Mouse (Mus musculus) myocyte (in vitro differentiated cells): ENCODE data around the gene Samhd1. TPM values are rescaled to one million over a fixed set of nuclear protein-coding genes. Genes with fewer than 3 reads are reported as not detected.

Experiments used
- H3K27me3 ChIP-seq: one replicate; pipeline ENCODE4 v1.6.1; 2011; ENCODE audit not compliant: control insufficient read depth, insufficient read depth, insufficient read length
- H3K36me3 ChIP-seq: one replicate; pipeline ENCODE4 v1.6.1; 2011; ENCODE audit not compliant: control insufficient read depth, insufficient read depth
- H3K4me2 ChIP-seq: one replicate; pipeline ENCODE4 v1.6.1; 2011; ENCODE audit warnings: low read depth, control low read depth
- H3K4me3 ChIP-seq: one replicate; pipeline ENCODE4 v1.5.1; 2011; ENCODE audit warnings: mild to moderate bottlenecking, control low read depth, moderate library complexity
- H3K79me2 ChIP-seq: one replicate; pipeline ENCODE4 v1.6.1; 2011; ENCODE audit not compliant: control insufficient read depth, insufficient read depth
- H3ac ChIP-seq: one replicate; pipeline ENCODE4 v1.6.1; 2011; ENCODE audit not compliant: control insufficient read depth, insufficient read length
- CEBPB ChIP-seq: IDR thresholded peaks from 2 replicates; pipeline ENCODE4 v1.6.1; 2011; ENCODE audit warnings: mild to moderate bottlenecking, moderate library complexity; ENCODE audit not compliant: poor library complexity, insufficient read depth, severe bottlenecking
- E2F4 ChIP-seq: IDR thresholded peaks from one replicate; pipeline ENCODE4 v1.6.1; 2011; ENCODE audit warnings: mild to moderate bottlenecking, control low read depth, moderate library complexity; ENCODE audit not compliant: insufficient read depth
- MAX ChIP-seq: IDR thresholded peaks from one replicate; pipeline ENCODE4 v1.6.1; 2011; ENCODE audit warnings: low read depth, mild to moderate bottlenecking, control low read depth
- MYOD1 ChIP-seq, 3 experiments: IDR thresholded peaks; one replicate each; pipeline ENCODE4 v1.6.1; 2011; ENCODE audit warnings: control low read depth in 2 of 3, low read depth in 2 of 3, mild to moderate bottlenecking in 2 of 3, moderate library complexity in 1 of 3; ENCODE audit not compliant: insufficient read length in 2 of 3, control insufficient read depth in 1 of 3
- MYOG ChIP-seq, 3 experiments: IDR thresholded peaks; one replicate each; pipeline ENCODE4 v1.6.1; 2011; ENCODE audit warnings: control low read depth in 2 of 3, low read depth in 2 of 3, mild to moderate bottlenecking in 2 of 3; ENCODE audit not compliant: insufficient read length in 2 of 3, control insufficient read depth in 1 of 3, insufficient read depth in 1 of 3
- POLR2A ChIP-seq: IDR thresholded peaks from one replicate; pipeline ENCODE4 v1.6.1; 2011; ENCODE audit warnings: low read depth, mild to moderate bottlenecking, control low read depth, moderate library complexity; ENCODE audit not compliant: insufficient read length
- POLR2AphosphoS2 ChIP-seq: IDR thresholded peaks from one replicate; pipeline ENCODE4 v1.6.1; 2011; ENCODE audit warnings: low read depth, control low read depth; ENCODE audit not compliant: insufficient read length
- REST ChIP-seq: IDR thresholded peaks from one replicate; pipeline ENCODE4 v1.6.1; 2011; ENCODE audit warnings: mild to moderate bottlenecking, control low read depth, moderate library complexity; ENCODE audit not compliant: insufficient read depth, insufficient read length
- SRF ChIP-seq: IDR thresholded peaks from one replicate; pipeline ENCODE4 v1.6.1; 2011; ENCODE audit warnings: low read depth; ENCODE audit not compliant: control insufficient read depth, insufficient read length
- TCF12 ChIP-seq: IDR thresholded peaks from one replicate; pipeline ENCODE4 v1.6.1; 2011; ENCODE audit warnings: mild to moderate bottlenecking, control low read depth; ENCODE audit not compliant: poor library complexity, insufficient read depth, severe bottlenecking
- TCF3 ChIP-seq: IDR thresholded peaks from one replicate; pipeline ENCODE4 v1.6.1; 2011; ENCODE audit warnings: low read depth, control low read depth; ENCODE audit not compliant: insufficient read length
- USF1 ChIP-seq: IDR thresholded peaks from one replicate; pipeline ENCODE4 v1.6.1; 2011; ENCODE audit warnings: low read depth, mild to moderate bottlenecking, control low read depth, moderate library complexity
- polyA plus RNA-seq: library from polyadenylated mRNA; unstranded; fragments of >200 nt; fragmentation: generic; extraction: Trizol; gene quantifications from one replicate; pipeline ENCODE4 v1.2.1, GENCODE M21; 2012; ENCODE audit warnings: missing spikeins

Samhd1 gene
- polyA plus RNA-seq, 1 experiment = 14.0 TPM

GRCm38 (mm10) chr2:157069355-157069735, 65.7 kb downstream of the Samhd1 start:
- no peaks in the 10 kb centered on the region for H3K36me3 ChIP-seq
- no peak overlapping the region for H3ac ChIP-seq
- TF ChIP-seq USF1 (no peak), TCF3 (peak; percentile 70), E2F4 (no peak), CEBPB (no peak), REST (no peak), MYOG (IDR thresholded peaks at IDR 0.05; ENCODE audit: control insufficient read depth in 1 of 3, insufficient read depth in 1 of 3, insufficient read length in 2 of 3, low read depth in 2 of 3) (peak; percentile 72 to 97 (median 77)), TCF12 (peak; percentile 47), SRF (no peak), MYOD1 (IDR thresholded peaks at IDR 0.05; ENCODE audit: control insufficient read depth in 1 of 3, insufficient read length in 2 of 3, low read depth in 2 of 3) (peak; percentile 77 to 93 (median 82))
- peak overlapping the region; percentile 78 for H3K4me2 ChIP-seq
- peaks cover 81% of the 10 kb centered on the region for H3K79me2 ChIP-seq
- H3K27me3 ChIP-seq = no peaks in the 10 kb centered on the region
- no peak overlapping the region for H3K4me3 ChIP-seq

GRCm38 (mm10) chr2:157068701-157069354, 66.2 kb downstream of the Samhd1 start:
- Histone ChIP-seq H3K36me3 (no peaks in the 10 kb centered on the region), H3ac (no peak overlapping the region), H3K79me2 (peaks cover 81% of the 10 kb centered on the region), H3K4me2 (peak overlapping the region; percentile 78), H3K4me3 (no peak overlapping the region), H3K27me3 (no peaks in the 10 kb centered on the region)
- no peak for TF ChIP-seq E2F4
- TF ChIP-seq POLR2AphosphoS2 = no peak
- TF ChIP-seq TCF12 = no peak
- peak in 2 of 3 experiments; percentile 69 to 75 for TF ChIP-seq MYOD1 (IDR thresholded peaks at IDR 0.05; ENCODE audit: control insufficient read depth in 1 of 3, insufficient read length in 2 of 3, low read depth in 2 of 3)
- no peak for TF ChIP-seq TCF3
- TF ChIP-seq MYOG (IDR thresholded peaks at IDR 0.05; ENCODE audit: control insufficient read depth in 1 of 3, insufficient read depth in 1 of 3, insufficient read length in 2 of 3, low read depth in 2 of 3) = peak; percentile 23 to 40 (median 37)
- no peak for TF ChIP-seq CEBPB

- H3K36me3 ChIP-seq = no peaks in the 10 kb centered on the region
- peaks cover 74% of the 10 kb centered on the region for H3K79me2 ChIP-seq
- H3ac ChIP-seq = no peak overlapping the region
- no peak overlapping the region for H3K4me3 ChIP-seq
- H3K27me3 ChIP-seq = no peaks in the 10 kb centered on the region
- TF ChIP-seq CEBPB (no peak), TCF3 (no peak)
- H3K4me2 ChIP-seq = no peak overlapping the region
Observed at GRCm38 (mm10) chr2:157066731-157067430, 68.2 kb downstream of the Samhd1 start.

DNA sequence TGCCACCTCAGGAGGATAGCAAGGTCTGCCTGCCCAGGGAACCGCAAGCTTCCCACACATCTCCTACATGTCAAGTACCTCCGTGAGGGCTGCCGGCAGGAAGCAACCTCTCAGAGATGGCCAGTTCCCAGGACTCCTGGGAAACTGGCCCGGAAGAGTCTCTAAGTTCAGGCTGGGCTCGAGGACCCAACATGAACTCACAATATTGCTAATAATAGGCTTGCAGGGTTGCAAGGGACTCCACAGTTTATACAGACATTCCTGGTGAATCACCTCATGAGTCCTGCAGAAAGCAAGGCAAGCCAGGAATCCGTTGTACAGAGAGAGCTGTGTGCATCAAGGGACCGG, 69.2 kb downstream of the Samhd1 start:
- no peak overlapping the region for H3K4me3 ChIP-seq
- no peak for TF ChIP-seq TCF12
- TF ChIP-seq USF1 = no peak
- peak overlapping the region; percentile 56 for H3K4me2 ChIP-seq
- peaks cover 76% of the 10 kb centered on the region for H3K79me2 ChIP-seq
- H3K27me3 ChIP-seq = no peaks in the 10 kb centered on the region
- H3ac ChIP-seq = no peak overlapping the region
- H3K36me3 ChIP-seq = peaks cover 10% of the 10 kb centered on the region

GRCm38 (mm10) chr2:157064978-157065878, 69.8 kb downstream of the Samhd1 start:
- no peaks in the 10 kb centered on the region for H3K27me3 ChIP-seq
- H3K4me2 ChIP-seq = peak overlapping the region; percentile 56
- no peak overlapping the region for H3ac ChIP-seq
- peaks cover 11% of the 10 kb centered on the region for H3K36me3 ChIP-seq
- H3K79me2 ChIP-seq = peaks cover 77% of the 10 kb centered on the region
- no peak for TF ChIP-seq MYOD1 (IDR thresholded peaks at IDR 0.05; ENCODE audit: control insufficient read depth in 1 of 3, insufficient read length in 2 of 3, low read depth in 2 of 3)
- no peak for TF ChIP-seq MYOG (IDR thresholded peaks at IDR 0.05; ENCODE audit: control insufficient read depth in 1 of 3, insufficient read depth in 1 of 3, insufficient read length in 2 of 3, low read depth in 2 of 3)
- TF ChIP-seq CEBPB = no peak
- no peak for TF ChIP-seq POLR2A
- no peak for TF ChIP-seq SRF
- TF ChIP-seq USF1 = no peak
- TF ChIP-seq E2F4 = no peak
- no peak for TF ChIP-seq REST
- TF ChIP-seq MAX = no peak
- no peak for TF ChIP-seq POLR2AphosphoS2
- no peak for TF ChIP-seq TCF12
- H3K4me3 ChIP-seq = no peak overlapping the region
